Mouse (Mus musculus) limb, embryonic 12.5 days (tissue): ENCODE data around the gene Fip1l1. TPM values are rescaled to one million over a fixed set of nuclear protein-coding genes. Genes with fewer than 3 reads are reported as not detected.

ENCODE experiments used
- ATAC-seq: fragments of 200-750 bp; cut with Nextera tagmentation; 2 replicates; pipeline ENCODE4 v1.8.0; 2017; ENCODE audit warnings: low read depth, moderate TSS enrichment; ENCODE audit not compliant: insufficient number of reproducible peaks, insufficient read depth, low FRiP score, low TSS enrichment
- H3K27ac ChIP-seq: fragments of 300-500 bp; sonication (generic); 2 replicates; pipeline ENCODE4 v1.5.1; 2016; ENCODE audit warnings: mild to moderate bottlenecking, moderate library complexity
- H3K27me3 ChIP-seq: fragments of 300-500 bp; sonication (generic); 2 replicates; pipeline ENCODE4 v1.6.1; 2016; ENCODE audit warnings: mild to moderate bottlenecking, moderate library complexity
- H3K36me3 ChIP-seq: fragments of 300-500 bp; sonication (generic); 2 replicates; pipeline ENCODE4 v1.6.1; 2016; ENCODE audit warnings: mild to moderate bottlenecking, moderate library complexity
- H3K4me1 ChIP-seq: fragments of 300-500 bp; sonication (generic); replicated peaks from 2 replicates; pipeline ENCODE4 v1.6.1; 2016
- H3K4me2 ChIP-seq: fragments of 300-500 bp; sonication (generic); 2 replicates; pipeline ENCODE4 v1.6.1; 2016; ENCODE audit warnings: mild to moderate bottlenecking, moderate library complexity
- H3K4me3 ChIP-seq: fragments of 300-500 bp; sonication (generic); replicated peaks from 2 replicates; pipeline ENCODE4 v1.5.1; 2016; ENCODE audit warnings: mild to moderate bottlenecking
- H3K9ac ChIP-seq: fragments of 300-500 bp; sonication (generic); replicated peaks from 2 replicates; pipeline ENCODE4 v1.6.1; 2016; ENCODE audit warnings: mild to moderate bottlenecking, moderate library complexity
- H3K9me3 ChIP-seq: fragments of 300-500 bp; sonication (generic); 2 replicates; pipeline ENCODE4 v1.6.1; 2016; ENCODE audit warnings: mild to moderate bottlenecking, moderate library complexity
- WGBS: fragments of 180-500 bp; shearing (Covaris S2); methylation state at CpG from one replicate; pipeline ENCODE4 v1.1.7; 2016; 5-methylcytosine and 5-hydroxymethylcytosine counted together
- polyA plus RNA-seq: library from polyadenylated mRNA; unstranded; fragments of >200 nt; fragmentation: Nextera tagmentation; extraction: Ambion mirVana; gene quantifications from 2 replicates; pipeline ENCODE4 v1.2.1, GENCODE M21; 2016

Gene Fip1l1
- polyA plus RNA-seq, 1 experiment from 2014 or later = 135 TPM

- Histone ChIP-seq H3K36me3 (peaks cover 74% of the 10 kb centered on the region), H3K4me2 (no peak overlapping the region), H3K9me3 (no peaks in the 10 kb centered on the region), H3K4me3 (no peak overlapping the region), H3K27me3 (no peaks in the 10 kb centered on the region), H3K9ac (no peak overlapping the region), H3K4me1 (peaks cover 28% of the 10 kb centered on the region), H3K27ac (no peak overlapping the region)
- WGBS = 68% methylated on average over 7 of the region's 7 CpGs
- ATAC-seq = no peak
These were observed 53.9 kb downstream of the Fip1l1 start for GRCm38 (mm10) chr5:74589133-74589532.

GRCm38 (mm10) chr5:74591413-74591812 is 56.2 kb downstream of the Fip1l1 start:
- no peak overlapping the region for H3K27ac ChIP-seq
- no peak for ATAC-seq
- WGBS = 85% methylated on average over 5 of the region's 5 CpGs
- H3K4me1 ChIP-seq = peaks cover 14% of the 10 kb centered on the region
- no peak overlapping the region for H3K9ac ChIP-seq
- no peak overlapping the region for H3K4me3 ChIP-seq
- H3K27me3 ChIP-seq = no peaks in the 10 kb centered on the region
- no peak overlapping the region for H3K4me2 ChIP-seq
- H3K36me3 ChIP-seq = peaks cover 80% of the 10 kb centered on the region
- no peaks in the 10 kb centered on the region for H3K9me3 ChIP-seq

GRCm38 (mm10) chr5:74593147-74593546 is 57.9 kb downstream of the Fip1l1 start:
- Histone ChIP-seq H3K4me1 (peaks cover 14% of the 10 kb centered on the region), H3K9me3 (no peaks in the 10 kb centered on the region), H3K36me3 (peaks cover 77% of the 10 kb centered on the region), H3K4me2 (no peak overlapping the region), H3K9ac (no peak overlapping the region), H3K27ac (0 out of 2 replicates have a peak overlapping the region, but pooled peaks have one; percentile 37), H3K27me3 (no peaks in the 10 kb centered on the region), H3K4me3 (no peak overlapping the region)
- no peak for ATAC-seq
- 20% methylated on average over 8 of the region's 8 CpGs for WGBS

- Histone ChIP-seq H3K27me3 (no peaks in the 10 kb centered on the region), H3K36me3 (peaks cover 35% of the 10 kb centered on the region)
- WGBS = 73% methylated on average over 5 of the region's 5 CpGs
These were observed 64.8 kb downstream of the Fip1l1 start for GRCm38 (mm10) chr5:74600010-74600409.

GRCm38 (mm10) chr5:74601171-74601570 is 65.9 kb downstream of the Fip1l1 start:
- WGBS = 60% methylated on average over 3 of the region's 3 CpGs

More at GRCm38 (mm10) chr5:74600010-74600409, 64.8 kb downstream of the Fip1l1 start:
- no peaks in the 10 kb centered on the region for H3K9me3 ChIP-seq
- ATAC-seq = no peak
- no peak overlapping the region; the same call in 1 of the 2 replicates for H3K27ac ChIP-seq
- no peak overlapping the region for H3K4me2 ChIP-seq
- H3K4me1 ChIP-seq = peaks cover 14% of the 10 kb centered on the region
- no peak overlapping the region for H3K4me3 ChIP-seq
- H3K9ac ChIP-seq = no peak overlapping the region

GRCm38 (mm10) chr5:74601965-74602364 is 66.7 kb downstream of the Fip1l1 start:
- Histone ChIP-seq H3K4me2 (no peak overlapping the region; the same call in 1 of the 2 replicates), H3K4me3 (no peak overlapping the region), H3K9ac (no peak overlapping the region), H3K27me3 (no peaks in the 10 kb centered on the region), H3K9me3 (no peaks in the 10 kb centered on the region), H3K4me1 (peaks cover 14% of the 10 kb centered on the region), H3K36me3 (peaks cover 22% of the 10 kb centered on the region), H3K27ac (no peak overlapping the region)
- no peak for ATAC-seq
- 56% methylated on average over 6 of the region's 6 CpGs for WGBS

More at GRCm38 (mm10) chr5:74601171-74601570, 65.9 kb downstream of the Fip1l1 start:
- no peak overlapping the region for H3K4me2 ChIP-seq
- H3K9me3 ChIP-seq = no peaks in the 10 kb centered on the region
- ATAC-seq = no peak
- no peak overlapping the region for H3K9ac ChIP-seq
- H3K36me3 ChIP-seq = peaks cover 28% of the 10 kb centered on the region
- no peak overlapping the region for H3K27ac ChIP-seq
- H3K27me3 ChIP-seq = no peaks in the 10 kb centered on the region
- H3K4me3 ChIP-seq = no peak overlapping the region
- H3K4me1 ChIP-seq = peaks cover 14% of the 10 kb centered on the region

GRCm38 (mm10) chr5:74602371-74602770 is 67.1 kb downstream of the Fip1l1 start:
- no peak overlapping the region; the same call in 1 of the 2 replicates for H3K4me2 ChIP-seq
- H3K9me3 ChIP-seq = no peaks in the 10 kb centered on the region
- no peak for ATAC-seq
- whole genome bisulfite sequencing = 63% methylated on average over 10 of the region's 10 CpGs
- no peak overlapping the region for H3K9ac ChIP-seq
- H3K27me3 ChIP-seq = no peaks in the 10 kb centered on the region
- no peak overlapping the region for H3K27ac ChIP-seq
- H3K36me3 ChIP-seq = peaks cover 19% of the 10 kb centered on the region
- no peak overlapping the region for H3K4me3 ChIP-seq
- H3K4me1 ChIP-seq = peaks cover 14% of the 10 kb centered on the region

GRCm38 (mm10) chr5:74603306-74603705 is 68.1 kb downstream of the Fip1l1 start:
- no peak overlapping the region for H3K4me2 ChIP-seq
- H3K27ac ChIP-seq = no peak overlapping the region
- no peak for ATAC-seq
- WGBS = 78% methylated on average over 4 of the region's 4 CpGs
- H3K27me3 ChIP-seq = no peaks in the 10 kb centered on the region
- peaks cover 11% of the 10 kb centered on the region for H3K36me3 ChIP-seq
- peaks cover 14% of the 10 kb centered on the region for H3K4me1 ChIP-seq
- no peak overlapping the region for H3K9ac ChIP-seq
- H3K9me3 ChIP-seq = no peaks in the 10 kb centered on the region
- H3K4me3 ChIP-seq = no peak overlapping the region

- H3K4me3 ChIP-seq = no peak overlapping the region
- no peak for ATAC-seq
- no peaks in the 10 kb centered on the region for H3K36me3 ChIP-seq
- peaks cover 12% of the 10 kb centered on the region for H3K4me1 ChIP-seq
- no peak overlapping the region for H3K9ac ChIP-seq
- no peak overlapping the region for H3K4me2 ChIP-seq
- H3K27me3 ChIP-seq = no peaks in the 10 kb centered on the region
- H3K9me3 ChIP-seq = no peaks in the 10 kb centered on the region
- 89% methylated on average over 8 of the region's 8 CpGs for whole genome bisulfite sequencing
- H3K27ac ChIP-seq = no peak overlapping the region
These were observed 71.0 kb downstream of the Fip1l1 start for GRCm38 (mm10) chr5:74606213-74606612.

- no peak overlapping the region for H3K4me3 ChIP-seq
- no peak overlapping the region for H3K27ac ChIP-seq
- no peak for ATAC-seq
- H3K4me1 ChIP-seq = peaks cover 21% of the 10 kb centered on the region
- no peak overlapping the region for H3K9ac ChIP-seq
- H3K4me2 ChIP-seq = no peak overlapping the region
- H3K9me3 ChIP-seq = no peaks in the 10 kb centered on the region
- H3K27me3 ChIP-seq = no peaks in the 10 kb centered on the region
- no peaks in the 10 kb centered on the region for H3K36me3 ChIP-seq
- WGBS = 81% methylated on average over 10 of the region's 10 CpGs
These were observed 75.3 kb downstream of the Fip1l1 start for GRCm38 (mm10) chr5:74610511-74610910.

- Histone ChIP-seq H3K4me2 (no peak overlapping the region), H3K9me3 (no peaks in the 10 kb centered on the region), H3K9ac (no peak overlapping the region), H3K27ac (no peak overlapping the region), H3K4me3 (no peak overlapping the region), H3K36me3 (no peaks in the 10 kb centered on the region), H3K27me3 (no peaks in the 10 kb centered on the region), H3K4me1 (peaks cover 40% of the 10 kb centered on the region)
- 79% methylated on average over 5 of the region's 5 CpGs for WGBS
- no peak for ATAC-seq
These were observed 77.5 kb downstream of the Fip1l1 start for GRCm38 (mm10) chr5:74612713-74613112.

- peak overlapping the region; percentile 21; the same call in 1 of the 2 replicates for H3K4me2 ChIP-seq
These were observed 78.4 kb downstream of the Fip1l1 start for GRCm38 (mm10) chr5:74613491-74614151.

More at GRCm38 (mm10) chr5:74613491-74614151, 78.4 kb downstream of the Fip1l1 start:
- Histone ChIP-seq H3K9ac (no peak overlapping the region; the same call in 1 of the 2 replicates), H3K4me3 (no peak overlapping the region), H3K9me3 (no peaks in the 10 kb centered on the region), H3K27me3 (no peaks in the 10 kb centered on the region), H3K36me3 (no peaks in the 10 kb centered on the region), H3K27ac (peak overlapping the region; percentile 73), H3K4me1 (peaks cover 48% of the 10 kb centered on the region)
- WGBS = 34% methylated on average over 18 of the region's 18 CpGs
- no peak for ATAC-seq
